Mouse (Mus musculus) forebrain, embryonic 15.5 days (tissue): ENCODE measurements around the gene Srgn. TPM values are rescaled to one million over a fixed set of nuclear protein-coding genes. Genes with fewer than 3 reads are reported as not detected.

ENCODE experiments used
- ATAC-seq: fragments of 200-750 bp; cut with Nextera tagmentation; replicated peaks from 2 replicates; pipeline ENCODE4 v1.8.0; 2017; ENCODE audit warnings: mild to moderate bottlenecking, moderate TSS enrichment, moderate library complexity
- H3K27ac ChIP-seq: fragments of 300-500 bp; sonication (generic); replicated peaks from 2 replicates; pipeline ENCODE4 v1.5.1; 2015; ENCODE audit warnings: mild to moderate bottlenecking, inconsistent platforms
- H3K27me3 ChIP-seq: fragments of 300-500 bp; sonication (generic); 2 replicates; pipeline ENCODE4 v1.6.1; 2015; ENCODE audit warnings: inconsistent platforms
- H3K36me3 ChIP-seq: fragments of 300-500 bp; sonication (generic); 2 replicates; pipeline ENCODE4 v1.6.1; 2015; ENCODE audit warnings: mild to moderate bottlenecking, inconsistent platforms
- H3K4me1 ChIP-seq: fragments of 300-500 bp; sonication (generic); 2 replicates; pipeline ENCODE4 v1.6.1; 2015; ENCODE audit warnings: inconsistent platforms
- H3K4me2 ChIP-seq: fragments of 300-500 bp; sonication (generic); replicated peaks from 2 replicates; pipeline ENCODE4 v1.6.1; 2015; ENCODE audit warnings: mild to moderate bottlenecking, inconsistent platforms
- H3K4me3 ChIP-seq: fragments of 300-500 bp; sonication (generic); 2 replicates; pipeline ENCODE4 v1.5.1; 2015; ENCODE audit warnings: mild to moderate bottlenecking, inconsistent platforms
- H3K9ac ChIP-seq: fragments of 300-500 bp; sonication (generic); replicated peaks from 2 replicates; pipeline ENCODE4 v1.6.1; 2015; ENCODE audit warnings: mild to moderate bottlenecking, inconsistent platforms
- H3K9me3 ChIP-seq: fragments of 300-500 bp; sonication (generic); 2 replicates; pipeline ENCODE4 v1.6.1; 2016; ENCODE audit warnings: inconsistent platforms
- WGBS: fragments of 180-500 bp; shearing (Covaris S2); methylation state at CpG from one replicate; pipeline ENCODE4 v1.1.7; 2015; ENCODE audit warnings: mixed read lengths; 5-methylcytosine and 5-hydroxymethylcytosine counted together
- polyA plus RNA-seq: library from polyadenylated mRNA; unstranded; fragments of >200 nt; fragmentation: Nextera tagmentation; extraction: Ambion mirVana; gene quantifications from 2 replicates; pipeline ENCODE4 v1.2.1, GENCODE M21; 2015

Gene Srgn
- polyA plus RNA-seq: 5.5 and 6.4 TPM in 2 replicates

- Histone ChIP-seq H3K4me1 (no peaks in the 10 kb centered on the region), H3K9me3 (no peaks in the 10 kb centered on the region), H3K36me3 (no peaks in the 10 kb centered on the region), H3K4me3 (no peak within 1 kb of the TSS), H3K27me3 (no peaks in the 10 kb centered on the region), H3K27ac (no peak within 1 kb of the TSS), H3K9ac (no peak within 1 kb of the TSS), H3K4me2 (no peak within 1 kb of the TSS)
- ATAC-seq: no peak
- WGBS: 89% methylated on average over 14 of the region's 14 CpGs
Observed at GRCm38 (mm10) chr10:62527351-62527750, at the start of gene Srgn. TSS of gene Srgn (minus strand) at chr10:62527451.

GRCm38 (mm10) chr10:62575001-62575400 is 47.8 kb upstream of the Srgn start:
- no peak overlapping the region for H3K9ac ChIP-seq
- peaks cover 25% of the 10 kb centered on the region for H3K4me1 ChIP-seq
- no peak overlapping the region for H3K27ac ChIP-seq
- H3K4me3 ChIP-seq: no peak overlapping the region
- ATAC-seq: no peak
- WGBS: 93% methylated on average over 13 of the region's 13 CpGs
- H3K9me3 ChIP-seq: no peaks in the 10 kb centered on the region
- H3K36me3 ChIP-seq: peaks cover 48% of the 10 kb centered on the region
- no peak overlapping the region for H3K4me2 ChIP-seq
- H3K27me3 ChIP-seq: no peaks in the 10 kb centered on the region

- 93% methylated on average over 7 of the region's 7 CpGs for WGBS
- H3K36me3 ChIP-seq: peaks cover 83% of the 10 kb centered on the region
Observed at GRCm38 (mm10) chr10:62570126-62570871, 43.0 kb upstream of the Srgn start.

GRCm38 (mm10) chr10:62568861-62569260 is 41.6 kb upstream of the Srgn start:
- Histone ChIP-seq H3K4me1 (no peaks in the 10 kb centered on the region), H3K27me3 (no peaks in the 10 kb centered on the region), H3K27ac (no peak overlapping the region), H3K4me2 (no peak overlapping the region), H3K9me3 (no peaks in the 10 kb centered on the region), H3K9ac (no peak overlapping the region), H3K36me3 (peaks cover 83% of the 10 kb centered on the region), H3K4me3 (no peak overlapping the region)
- WGBS: 92% methylated on average over 4 of the region's 4 CpGs
- no peak for ATAC-seq

More at GRCm38 (mm10) chr10:62570126-62570871, 43.0 kb upstream of the Srgn start:
- Histone ChIP-seq H3K4me3 (no peak overlapping the region), H3K4me2 (no peak overlapping the region), H3K4me1 (no peaks in the 10 kb centered on the region), H3K27me3 (no peaks in the 10 kb centered on the region), H3K27ac (no peak overlapping the region), H3K9me3 (no peaks in the 10 kb centered on the region), H3K9ac (no peak overlapping the region)
- no peak for ATAC-seq

- 87% methylated on average over 1 of the region's 1 CpGs for WGBS
- no peaks in the 10 kb centered on the region for H3K27me3 ChIP-seq
- H3K9me3 ChIP-seq: no peaks in the 10 kb centered on the region
- ATAC-seq: no peak
- H3K36me3 ChIP-seq: peaks cover 52% of the 10 kb centered on the region
- no peak overlapping the region for H3K4me2 ChIP-seq
- no peak overlapping the region for H3K27ac ChIP-seq
- no peaks in the 10 kb centered on the region for H3K4me1 ChIP-seq
- no peak overlapping the region for H3K9ac ChIP-seq
- no peak overlapping the region for H3K4me3 ChIP-seq
Observed at GRCm38 (mm10) chr10:62557736-62558135, 30.5 kb upstream of the Srgn start.

- whole genome bisulfite sequencing: 89% methylated on average over 6 of the region's 6 CpGs
- H3K4me2 ChIP-seq: no peak overlapping the region
- no peaks in the 10 kb centered on the region for H3K4me1 ChIP-seq
- H3K27ac ChIP-seq: no peak overlapping the region
- ATAC-seq: no peak
- no peaks in the 10 kb centered on the region for H3K27me3 ChIP-seq
- H3K4me3 ChIP-seq: no peak overlapping the region
- no peaks in the 10 kb centered on the region for H3K9me3 ChIP-seq
- H3K36me3 ChIP-seq: peaks cover 40% of the 10 kb centered on the region
- H3K9ac ChIP-seq: no peak overlapping the region
Observed at GRCm38 (mm10) chr10:62556558-62556901, 29.3 kb upstream of the Srgn start.

- Histone ChIP-seq H3K9ac (no peak overlapping the region), H3K27ac (no peak overlapping the region), H3K4me1 (no peaks in the 10 kb centered on the region), H3K36me3 (peaks cover 37% of the 10 kb centered on the region), H3K4me3 (no peak overlapping the region), H3K4me2 (no peak overlapping the region), H3K27me3 (no peaks in the 10 kb centered on the region), H3K9me3 (no peaks in the 10 kb centered on the region)
- WGBS: 79% methylated on average over 11 of the region's 11 CpGs
- no peak for ATAC-seq
Observed at GRCm38 (mm10) chr10:62555705-62556557, 28.7 kb upstream of the Srgn start.

- 90% methylated on average over 12 of the region's 12 CpGs for WGBS
- no peaks in the 10 kb centered on the region for H3K9me3 ChIP-seq
- no peak overlapping the region for H3K27ac ChIP-seq
- H3K36me3 ChIP-seq: peaks cover 15% of the 10 kb centered on the region
- ATAC-seq: no peak
- no peaks in the 10 kb centered on the region for H3K27me3 ChIP-seq
- no peak overlapping the region for H3K4me3 ChIP-seq
- H3K9ac ChIP-seq: no peak overlapping the region
- no peak overlapping the region for H3K4me2 ChIP-seq
- no peaks in the 10 kb centered on the region for H3K4me1 ChIP-seq
Observed at GRCm38 (mm10) chr10:62553611-62554091, 26.4 kb upstream of the Srgn start.

- no peaks in the 10 kb centered on the region for H3K9me3 ChIP-seq
- no peak for ATAC-seq
- no peaks in the 10 kb centered on the region for H3K36me3 ChIP-seq
- no peak overlapping the region for H3K4me3 ChIP-seq
- H3K27ac ChIP-seq: no peak overlapping the region
- no peak overlapping the region for H3K4me2 ChIP-seq
- no peaks in the 10 kb centered on the region for H3K4me1 ChIP-seq
- no peak overlapping the region for H3K9ac ChIP-seq
- no peaks in the 10 kb centered on the region for H3K27me3 ChIP-seq
- 82% methylated on average over 7 of the region's 7 CpGs for WGBS
Observed at GRCm38 (mm10) chr10:62550787-62551300, 23.6 kb upstream of the Srgn start.

GRCm38 (mm10) chr10:62549523-62550166 is 22.4 kb upstream of the Srgn start:
- H3K4me3 ChIP-seq: no peak overlapping the region
- H3K9me3 ChIP-seq: no peaks in the 10 kb centered on the region
- H3K4me2 ChIP-seq: no peak overlapping the region
- no peak overlapping the region for H3K27ac ChIP-seq
- no peak for ATAC-seq
- no peaks in the 10 kb centered on the region for H3K27me3 ChIP-seq
- H3K4me1 ChIP-seq: no peaks in the 10 kb centered on the region
- WGBS: 30% methylated on average over 15 of the region's 16 CpGs
- H3K9ac ChIP-seq: no peak overlapping the region
- no peaks in the 10 kb centered on the region for H3K36me3 ChIP-seq

GRCm38 (mm10) chr10:62546441-62546840 is 19.2 kb upstream of the Srgn start:
- Histone ChIP-seq H3K9me3 (no peaks in the 10 kb centered on the region), H3K4me3 (no peak overlapping the region), H3K4me1 (no peaks in the 10 kb centered on the region), H3K27me3 (no peaks in the 10 kb centered on the region), H3K9ac (no peak overlapping the region), H3K36me3 (no peaks in the 10 kb centered on the region), H3K4me2 (no peak overlapping the region), H3K27ac (no peak overlapping the region)
- no peak for ATAC-seq
- 83% methylated on average over 10 of the region's 10 CpGs for WGBS

- no peak overlapping the region for H3K4me3 ChIP-seq
Observed at GRCm38 (mm10) chr10:62545759-62546158, 18.5 kb upstream of the Srgn start.

More at GRCm38 (mm10) chr10:62545759-62546158, 18.5 kb upstream of the Srgn start:
- no peaks in the 10 kb centered on the region for H3K36me3 ChIP-seq
- H3K27me3 ChIP-seq: no peaks in the 10 kb centered on the region
- no peak overlapping the region for H3K27ac ChIP-seq
- no peak overlapping the region for H3K9ac ChIP-seq
- H3K9me3 ChIP-seq: no peaks in the 10 kb centered on the region
- no peaks in the 10 kb centered on the region for H3K4me1 ChIP-seq
- no peak for ATAC-seq
- H3K4me2 ChIP-seq: no peak overlapping the region
